23 mouse cellular contexts compared by ENCODE assay signal in genomic region chr8:61575096-61575653, GRCm38 (mm10).
DNase-seq lines count a peak whose midpoint lies in the region; ATAC-seq and TF ChIP-seq lines count a peak whose summit lies in the region.
"Had no signal": no experiment of that assay in that cellular context is flagged by ENCODE, and none has a peak within 500 bp of the region (broad histone marks: within the 10 kb centered on the region; RNA-seq: fewer than 3 reads in every experiment).

No protein-coding gene starts in this region.

- H3K4me3 ChIP-seq in embryonic facial prominence, embryonic 13.5 days = no peak overlapping the region
- H3K4me3 ChIP-seq in embryonic facial prominence, embryonic 10.5 days = no peak overlapping the region
- H3K4me3 ChIP-seq in heart, postnatal 0 days (ENCODE audit: low read depth, low read length) = no peak overlapping the region
- H3K4me3 ChIP-seq in lung, postnatal 0 days (ENCODE audit: low read depth, low read length) = no peak overlapping the region
- H3K4me3 ChIP-seq in lung, adult 2 months (replicated peaks; ENCODE audit: extremely low read depth, low read depth, low read length) = no peak overlapping the region
- H3K4me3 ChIP-seq: forebrain, embryonic 13.5 days; hindbrain, embryonic 15.5 days; limb, embryonic 12.5 days had no signal

- DNase-seq in embryonic facial prominence, embryonic 10.5 days (ENCODE audit: low spot score) = no peak
- DNase-seq in heart, postnatal 0 days (ENCODE audit: low spot score) = no peak
- DNase-seq in heart, postnatal 25 days (ENCODE audit: low spot score) = no peak
- peak; percentile 44 for DNase-seq in lung, postnatal 0 days (ENCODE audit: low spot score)
- no peak for DNase-seq in lung, adult 2 months
- DNase-seq in left cerebral cortex, adult 9 months (ENCODE audit: low spot score in 2 of 2) = no peak
- DNase-seq: adrenal gland, postnatal 36 days; cerebellum, adult 11-12 months; cerebellum, postnatal 14 days; gastrocnemius, postnatal 25 days; heart, postnatal 14 days; kidney, postnatal 4 days; midbrain, embryonic 14.5 days; right cerebral cortex, postnatal 25 days; thymus, adult 2 months had no signal

- no peak overlapping the region for H3K4me2 ChIP-seq in embryonic facial prominence, embryonic 13.5 days
- H3K4me2 ChIP-seq in heart, postnatal 0 days (ENCODE audit: low read depth, low read length) = no peak overlapping the region
- H3K4me2 ChIP-seq in lung, postnatal 0 days (replicated peaks; ENCODE audit: low read depth, low read length) = no peak overlapping the region
- H3K4me2 ChIP-seq: forebrain, embryonic 13.5 days; hindbrain, embryonic 15.5 days; limb, embryonic 12.5 days had no signal

- TF ChIP-seq POLR2A in lung, adult 2 months (IDR thresholded peaks at IDR 0.05; ENCODE audit: borderline replicate concordance, extremely low read depth, low read depth, low read length) = no peak

- H3K9ac ChIP-seq in embryonic facial prominence, embryonic 13.5 days = no peak overlapping the region
- H3K9ac ChIP-seq in heart, postnatal 0 days (replicated peaks; ENCODE audit: low read depth, low read length) = no peak overlapping the region
- H3K9ac ChIP-seq in lung, postnatal 0 days (replicated peaks; ENCODE audit: low read depth) = no peak overlapping the region
- H3K9ac ChIP-seq: forebrain, embryonic 13.5 days; hindbrain, embryonic 15.5 days; limb, embryonic 12.5 days; liver, embryonic 14.5 days had no signal

- intact Hi-C loops in heart, postnatal 25 days (cut with DNase I) = no loop called here

- no peak for TF ChIP-seq EP300 in heart, postnatal 0 days (IDR thresholded peaks at IDR 0.05; ENCODE audit: low read depth)
- TF ChIP-seq EP300 in lung, postnatal 0 days (IDR thresholded peaks at IDR 0.05) = no peak; the same call in 1 of the 2 replicates

- no peaks in the 10 kb centered on the region for H3K9me3 ChIP-seq in embryonic facial prominence, embryonic 13.5 days
- no peaks in the 10 kb centered on the region for H3K9me3 ChIP-seq in embryonic facial prominence, embryonic 10.5 days
- no peaks in the 10 kb centered on the region for H3K9me3 ChIP-seq in heart, postnatal 0 days (replicated peaks; ENCODE audit: control insufficient read depth, low read length)
- H3K9me3 ChIP-seq in lung, postnatal 0 days (ENCODE audit: low read length) = no peaks in the 10 kb centered on the region
- H3K9me3 ChIP-seq: forebrain, embryonic 13.5 days; hindbrain, embryonic 15.5 days; limb, embryonic 12.5 days had no signal

- ATAC-seq in embryonic facial prominence, embryonic 13.5 days (ENCODE audit: insufficient number of reproducible peaks, insufficient read depth, low FRiP score, low TSS enrichment, low read depth) = no peak
- ATAC-seq in heart, postnatal 0 days (ENCODE audit: insufficient read depth, low read depth) = no peak
- no peak for ATAC-seq in lung, postnatal 0 days
- no peak for ATAC-seq in granulocyte monocyte progenitor cell, adult 5-6 weeks (replicated peaks; ENCODE audit: poor library complexity, severe bottlenecking)
- ATAC-seq: CD4-positive, CD25-positive, alpha-beta regulatory T cell, adult 4 months; forebrain, embryonic 13.5 days; intestine, embryonic 16.5 days had no signal

- TF ChIP-seq CTCF in heart, postnatal 0 days (IDR thresholded peaks at IDR 0.05; ENCODE audit: low read depth) = no peak
- no peak for TF ChIP-seq CTCF in lung, postnatal 0 days (IDR thresholded peaks at IDR 0.05)
- no peak for TF ChIP-seq CTCF in lung, adult 2 months (IDR thresholded peaks at IDR 0.05; ENCODE audit: insufficient read depth, low read length)

- H3K36me3 ChIP-seq in embryonic facial prominence, embryonic 13.5 days = peaks cover 14% of the 10 kb centered on the region
- H3K36me3 ChIP-seq in embryonic facial prominence, embryonic 10.5 days (replicated peaks) = peaks cover 17% of the 10 kb centered on the region
- no peaks in the 10 kb centered on the region for H3K36me3 ChIP-seq in heart, postnatal 0 days (replicated peaks; ENCODE audit: control insufficient read depth, insufficient read depth, low read length)
- no peaks in the 10 kb centered on the region for H3K36me3 ChIP-seq in lung, postnatal 0 days (ENCODE audit: insufficient read depth, low read length)
- H3K36me3 ChIP-seq: hindbrain, embryonic 15.5 days had no signal

- H3K27me3 ChIP-seq in embryonic facial prominence, embryonic 13.5 days = no peaks in the 10 kb centered on the region
- no peaks in the 10 kb centered on the region for H3K27me3 ChIP-seq in embryonic facial prominence, embryonic 10.5 days (replicated peaks; ENCODE audit: low read depth, poor library complexity, severe bottlenecking)
- no peaks in the 10 kb centered on the region for H3K27me3 ChIP-seq in heart, postnatal 0 days (ENCODE audit: control insufficient read depth, insufficient read depth, low read length)
- no peaks in the 10 kb centered on the region for H3K27me3 ChIP-seq in lung, postnatal 0 days (replicated peaks; ENCODE audit: insufficient read depth, low read length)
- H3K27me3 ChIP-seq: forebrain, embryonic 13.5 days; hindbrain, embryonic 15.5 days; limb, embryonic 12.5 days had no signal

- peak overlapping the region; percentile 33; the same call in 1 of the 2 replicates for H3K27ac ChIP-seq in embryonic facial prominence, embryonic 13.5 days
- H3K27ac ChIP-seq in embryonic facial prominence, embryonic 10.5 days (replicated peaks) = no peak overlapping the region
- H3K27ac ChIP-seq in heart, postnatal 0 days (ENCODE audit: low read depth) = peak overlapping the region; percentile 58
- peak overlapping the region; percentile 47; the same call in 1 of the 2 replicates for H3K27ac ChIP-seq in lung, postnatal 0 days (ENCODE audit: low read length)
- H3K27ac ChIP-seq: forebrain, embryonic 13.5 days; hindbrain, embryonic 15.5 days; limb, embryonic 12.5 days; liver, embryonic 14.5 days had no signal

- 47% methylated on average over 4 of the region's 4 CpGs for WGBS in embryonic facial prominence, embryonic 13.5 days
- 55% methylated on average over 4 of the region's 4 CpGs for WGBS in embryonic facial prominence, embryonic 10.5 days
- WGBS in heart, postnatal 0 days = 28% methylated on average over 4 of the region's 4 CpGs
- 38% methylated on average over 4 of the region's 4 CpGs for WGBS in lung, postnatal 0 days
- WGBS in lung, adult 2 months = 40% methylated on average over 4 of the region's 4 CpGs

- peaks cover 45% of the 10 kb centered on the region for H3K4me1 ChIP-seq in embryonic facial prominence, embryonic 13.5 days
- H3K4me1 ChIP-seq in embryonic facial prominence, embryonic 10.5 days = peaks cover 30% of the 10 kb centered on the region
- peaks cover 42% of the 10 kb centered on the region for H3K4me1 ChIP-seq in heart, postnatal 0 days (ENCODE audit: control insufficient read depth, insufficient read depth)
- peaks cover 17% of the 10 kb centered on the region; the same call in 1 of the 2 replicates for H3K4me1 ChIP-seq in lung, postnatal 0 days (ENCODE audit: insufficient read depth, low read depth, low read length)
- peaks cover 4% of the 10 kb centered on the region; the same call in 1 of the 2 replicates for H3K4me1 ChIP-seq in lung, adult 2 months (ENCODE audit: control insufficient read depth, insufficient read depth, low read length)
- H3K4me1 ChIP-seq: forebrain, embryonic 13.5 days; hindbrain, embryonic 15.5 days had no signal
